10 mouse cellular contexts compared by ENCODE assay signal in the genomic region with DNA sequence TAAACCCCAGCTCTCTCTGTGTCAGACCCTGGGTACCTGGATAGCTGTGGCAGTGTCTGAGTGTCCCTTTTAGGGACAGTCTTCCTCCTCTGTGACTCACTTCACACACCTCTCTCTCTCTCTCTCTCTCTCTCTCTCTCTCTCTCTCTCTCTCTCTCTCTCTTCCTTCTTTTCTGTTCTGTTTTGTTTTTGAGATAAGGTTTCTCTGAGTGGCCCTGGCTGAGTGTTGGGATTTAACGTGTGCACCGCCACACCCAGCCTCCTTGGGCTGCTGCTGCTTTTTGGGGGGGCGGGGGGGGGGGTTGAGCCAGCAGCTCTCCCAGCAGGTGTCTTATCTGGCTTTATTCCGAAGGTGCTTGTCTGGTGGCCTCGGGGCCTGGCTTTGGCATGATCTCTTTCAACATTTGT. TPM values are rescaled to one million over a fixed set of nuclear protein-coding genes. Genes with fewer than 3 reads are reported as not detected.
DNase-seq lines count a peak whose midpoint lies in the region; ATAC-seq and TF ChIP-seq lines count a peak whose summit lies in the region.
"Had no signal": no experiment of that assay in that cellular context is flagged by ENCODE, and none has a peak within 500 bp of the region (broad histone marks: within the 10 kb centered on the region; RNA-seq: fewer than 3 reads in every experiment).

No protein-coding gene starts in this region.

- no peak for TF ChIP-seq CTCF in intestine, postnatal 0 days (IDR thresholded peaks at IDR 0.05; ENCODE audit: low read depth)
- TF ChIP-seq CTCF in ES-Bruce4 (IDR thresholded peaks at IDR 0.05; ENCODE audit: low read depth, low read length), result no peak

- no peak overlapping the region for H3K4me2 ChIP-seq in intestine, embryonic 15.5 days (replicated peaks)
- no peak overlapping the region for H3K4me2 ChIP-seq in intestine, postnatal 0 days (replicated peaks; ENCODE audit: low read depth)
- H3K4me2 ChIP-seq: hindbrain, embryonic 14.5 days had no signal

- peak; percentile 43; the same call in 1 of the 2 replicates for ATAC-seq in intestine, embryonic 15.5 days
- no peak for ATAC-seq in intestine, postnatal 0 days
- peak; percentile 45 for ATAC-seq in megakaryocyte progenitor cell, adult 5-6 weeks (replicated peaks; ENCODE audit: poor library complexity)

- no peak overlapping the region for H3K27ac ChIP-seq in intestine, embryonic 15.5 days
- no peak overlapping the region for H3K27ac ChIP-seq in intestine, postnatal 0 days (ENCODE audit: low read depth, low read length)
- H3K27ac ChIP-seq in ES-Bruce4 (ENCODE audit: insufficient read depth, low read length), result 0 out of 2 replicates have a peak overlapping the region, but pooled peaks have one; percentile 15
- H3K27ac ChIP-seq: hindbrain, embryonic 14.5 days had no signal

- no peaks in the 10 kb centered on the region for H3K9me3 ChIP-seq in intestine, embryonic 15.5 days
- H3K9me3 ChIP-seq in intestine, postnatal 0 days (ENCODE audit: control insufficient read depth), result no peaks in the 10 kb centered on the region
- H3K9me3 ChIP-seq in ES-Bruce4 (replicated peaks; ENCODE audit: control insufficient read depth, insufficient read depth, low read length, poor library complexity, severe bottlenecking), result no peaks in the 10 kb centered on the region

- TF ChIP-seq EP300 in ES-Bruce4 (IDR thresholded peaks at IDR 0.05; ENCODE audit: insufficient read depth, low read depth, low read length), result 0 out of 2 replicates have a peak, but pooled peaks have one; percentile 25

- peaks cover 21% of the 10 kb centered on the region; the same call in 1 of the 2 replicates for H3K4me1 ChIP-seq in intestine, embryonic 15.5 days (replicated peaks)
- H3K4me1 ChIP-seq in intestine, postnatal 0 days (replicated peaks; ENCODE audit: control insufficient read depth, insufficient read depth, low read length), result no peaks in the 10 kb centered on the region
- peaks cover 2% of the 10 kb centered on the region for H3K4me1 ChIP-seq in ES-Bruce4 (ENCODE audit: control insufficient read depth, insufficient read depth, low read length)

- WGBS in intestine, embryonic 15.5 days, result 37% methylated on average over 5 of the region's 5 CpGs
- WGBS in intestine, postnatal 0 days, result 23% methylated on average over 5 of the region's 5 CpGs

- peak; percentile 39 for DNase-seq in c-Kit-positive CD71-positive TER-119-positive erythroid progenitor cells, embryonic 14.5 days (ENCODE audit: low spot score)
- DNase-seq in frontal cortex, postnatal 10 days (ENCODE audit: low spot score in 2 of 2), result no peak
- no peak for DNase-seq in ovary, adult 18-20 months (ENCODE audit: low spot score)
- DNase-seq: cerebellum, adult 2 months; embryo, embryonic 11 days had no signal

- no peak overlapping the region for H3K4me3 ChIP-seq in intestine, embryonic 15.5 days (replicated peaks)
- H3K4me3 ChIP-seq in intestine, postnatal 0 days (ENCODE audit: low read depth, low read length), result no peak overlapping the region
- H3K4me3 ChIP-seq in ES-Bruce4 (ENCODE audit: low read depth, low read length), result no peak overlapping the region

- no peaks in the 10 kb centered on the region for H3K36me3 ChIP-seq in intestine, embryonic 15.5 days
- H3K36me3 ChIP-seq in intestine, postnatal 0 days (ENCODE audit: control insufficient read depth, insufficient read depth), result no peaks in the 10 kb centered on the region
- H3K36me3 ChIP-seq in ES-Bruce4 (ENCODE audit: control insufficient read depth, insufficient read depth, low read length, poor library complexity, severe bottlenecking), result no peaks in the 10 kb centered on the region

- no peaks in the 10 kb centered on the region for H3K27me3 ChIP-seq in intestine, embryonic 15.5 days (replicated peaks)
- no peaks in the 10 kb centered on the region for H3K27me3 ChIP-seq in intestine, postnatal 0 days (replicated peaks; ENCODE audit: control insufficient read depth, insufficient read depth, low read length)
- no peaks in the 10 kb centered on the region for H3K27me3 ChIP-seq in ES-Bruce4 (ENCODE audit: control insufficient read depth, insufficient read depth, low read length, poor library complexity, severe bottlenecking)

- no peak overlapping the region for H3K9ac ChIP-seq in intestine, embryonic 15.5 days
- no peak overlapping the region for H3K9ac ChIP-seq in intestine, postnatal 0 days (ENCODE audit: low read depth, low read length)
- H3K9ac ChIP-seq in ES-Bruce4 (ENCODE audit: low read depth, poor library complexity, severe bottlenecking), result peak overlapping the region; percentile 18; the same call in 1 of the 2 replicates
- H3K9ac ChIP-seq: hindbrain, embryonic 14.5 days had no signal

- no peak for TF ChIP-seq POLR2A in ES-Bruce4 (IDR thresholded peaks at IDR 0.05; ENCODE audit: insufficient read depth, low read length)

RNA-seq across cellular contexts. Expression of a gene that starts 29.9 kb away (rescaled TPM):
- 24.6 and 26.0 TPM in 2 replicates for polyA plus RNA-seq in intestine, embryonic 15.5 days (2015; fragmentation: Nextera tagmentation; extraction: Ambion mirVana)
- 11.7 and 13.3 TPM in 2 replicates for polyA plus RNA-seq in intestine, postnatal 0 days (2015; fragmentation: Nextera tagmentation; extraction: Ambion mirVana)
- 37.7 and 38.5 TPM in 2 replicates for polyA plus RNA-seq in ES-Bruce4 (2011; ENCODE audit: insufficient read depth, insufficient read length, low read depth, missing spikeins)
- 71.1 and 76.6 TPM in 2 replicates for total RNA-seq in megakaryocyte progenitor cell, adult 5-6 weeks (2015)
- total RNA-seq in megakaryocyte progenitor cell, adult 5-6 weeks (2017), result 57.9 and 66.1 TPM in 2 replicates

RNA-seq across cellular contexts. Expression of a gene that starts 43.9 kb away (rescaled TPM):
- 4.1 and 4.5 TPM in 2 replicates for polyA plus RNA-seq in intestine, embryonic 15.5 days (2015; fragmentation: Nextera tagmentation; extraction: Ambion mirVana)
- polyA plus RNA-seq in intestine, postnatal 0 days (2015; fragmentation: Nextera tagmentation; extraction: Ambion mirVana), result 1.3 and 1.4 TPM in 2 replicates
- 16.8 and 17.2 TPM in 2 replicates for polyA plus RNA-seq in ES-Bruce4 (2011; ENCODE audit: insufficient read depth, insufficient read length, low read depth, missing spikeins)
- 4.5 and 6.8 TPM in 2 replicates for total RNA-seq in megakaryocyte progenitor cell, adult 5-6 weeks (2015)
- 5.7 and 6.3 TPM in 2 replicates for total RNA-seq in megakaryocyte progenitor cell, adult 5-6 weeks (2017)
